Mouse (Mus musculus) gonadal fat pad, adult 2 months (tissue): Measurements from ENCODE around the gene Ak5. TPM values are rescaled to one million over a fixed set of nuclear protein-coding genes. Genes with fewer than 3 reads are reported as not detected.

Experiments
- DNase-seq: peaks from one replicate; pipeline ENCODE4 v3.0.0-alpha.2; 2012; ENCODE audit warnings: low read depth
- polyA plus RNA-seq: library from polyadenylated mRNA; depleted of rRNA; stranded (reverse); fragments of >200 nt; gene quantifications from 2 replicates; pipeline ENCODE4 v1.2.3, GENCODE M21; 2012

Gene Ak5
- polyA plus RNA-seq, 1 experiment: 1.5 TPM

DNA sequence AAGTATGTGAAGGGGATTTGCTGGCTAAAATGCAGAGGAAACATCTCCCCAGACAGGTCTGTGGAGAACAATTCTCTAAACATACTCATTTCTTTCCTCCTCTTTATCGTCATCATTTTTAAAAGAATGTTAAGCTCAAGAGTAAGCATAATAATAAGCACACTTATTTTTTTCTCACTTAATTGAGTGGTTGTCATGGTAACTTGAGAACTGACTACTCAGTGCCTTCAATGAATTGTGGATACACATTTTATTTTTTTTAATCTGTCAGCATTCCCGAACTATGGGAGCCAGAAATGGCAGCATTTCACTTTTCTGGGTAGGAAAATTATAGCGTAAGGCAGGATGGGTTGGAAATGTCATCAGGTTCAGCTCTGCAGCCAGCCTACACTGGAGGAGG is 151.6 kb downstream of the Ak5 start:
- no peak for DNase-seq

DNA sequence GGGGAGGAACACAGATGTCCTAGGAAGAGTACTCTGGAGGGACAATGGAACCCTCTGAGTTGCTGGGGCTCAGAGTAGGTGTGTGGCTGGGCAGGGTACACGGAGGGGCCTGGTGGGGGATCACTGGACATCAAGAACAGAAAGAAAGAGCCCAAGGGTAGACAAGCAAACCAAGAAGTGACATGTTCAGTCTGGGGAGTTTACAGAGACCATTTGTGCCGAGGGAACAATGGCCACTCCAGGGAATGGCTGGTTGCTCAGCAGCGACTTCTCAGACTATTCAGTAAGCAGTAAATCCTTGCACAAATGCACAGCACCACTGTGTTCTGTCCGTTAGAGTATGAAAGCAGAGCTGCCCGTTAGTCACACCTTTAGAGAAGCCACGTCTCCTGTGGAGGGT is 152.2 kb downstream of the Ak5 start:
- DNase-seq: no peak

DNA sequence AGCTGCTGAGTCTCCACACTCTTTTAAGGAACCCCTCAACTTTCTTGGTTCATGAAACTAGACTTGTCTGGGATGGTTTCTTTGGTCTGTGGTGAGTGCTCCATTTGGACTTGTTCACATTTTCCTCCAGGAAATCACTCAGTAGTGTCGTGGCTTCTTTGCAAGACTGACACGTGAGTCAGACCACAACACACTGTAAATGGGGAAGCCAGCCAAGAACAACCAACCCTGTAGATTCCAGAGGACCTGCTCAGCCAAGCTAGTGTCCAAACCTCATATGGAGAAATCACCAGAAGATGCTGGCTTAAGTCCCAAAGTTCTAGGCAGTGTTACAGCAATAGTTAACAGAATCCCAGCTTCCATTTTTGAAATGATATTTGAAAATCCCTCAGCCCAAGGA is 155.6 kb downstream of the Ak5 start:
- peak; percentile 59 for DNase-seq

DNA sequence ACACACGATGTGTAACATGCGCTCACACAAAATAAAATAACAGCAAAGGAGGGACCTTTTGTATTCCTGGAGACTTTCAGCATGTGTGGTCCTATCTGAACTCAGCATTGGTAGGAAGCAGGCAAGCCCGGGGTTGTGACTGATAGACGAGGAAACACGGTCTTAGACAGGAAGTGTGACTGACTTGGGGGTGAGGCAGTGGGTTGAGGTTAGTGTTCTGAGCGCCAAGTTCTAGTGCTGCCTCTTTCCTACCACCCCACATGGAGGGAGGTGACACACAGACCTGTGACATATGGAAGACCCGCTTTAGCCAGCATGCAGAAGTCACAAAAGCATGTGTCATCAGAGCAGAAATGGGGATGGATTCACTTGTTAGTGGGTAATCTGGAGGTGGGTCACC is 158.9 kb downstream of the Ak5 start:
- no peak for DNase-seq

DNA sequence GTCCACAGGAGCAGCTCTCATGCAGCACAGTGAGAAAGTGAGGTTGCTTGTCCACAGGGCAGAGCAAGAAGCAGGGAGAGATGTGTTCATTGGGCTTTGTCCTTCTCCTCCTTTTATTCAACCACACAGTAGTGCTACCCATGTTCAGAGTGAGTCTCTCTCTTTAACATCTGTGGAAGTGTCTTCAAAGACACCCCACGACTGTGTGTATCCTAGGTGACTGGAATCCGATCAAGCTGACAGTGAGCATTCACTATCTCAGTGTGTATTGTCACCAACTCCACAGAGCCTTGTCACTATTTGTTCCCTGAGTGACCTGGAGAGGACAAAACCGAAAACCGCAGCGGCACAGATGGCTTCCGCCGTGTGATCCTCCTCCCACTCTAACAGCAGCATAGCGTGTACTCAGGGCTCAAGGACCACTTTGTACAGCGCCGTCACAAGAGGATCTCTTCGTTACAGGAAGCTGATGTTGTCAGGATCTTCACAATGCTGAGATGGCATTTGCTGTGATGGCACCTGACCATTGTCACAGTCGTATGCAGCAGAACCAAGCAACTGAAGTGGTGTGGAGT is 159.7 kb downstream of the Ak5 start:
- DNase-seq: no peak

DNA sequence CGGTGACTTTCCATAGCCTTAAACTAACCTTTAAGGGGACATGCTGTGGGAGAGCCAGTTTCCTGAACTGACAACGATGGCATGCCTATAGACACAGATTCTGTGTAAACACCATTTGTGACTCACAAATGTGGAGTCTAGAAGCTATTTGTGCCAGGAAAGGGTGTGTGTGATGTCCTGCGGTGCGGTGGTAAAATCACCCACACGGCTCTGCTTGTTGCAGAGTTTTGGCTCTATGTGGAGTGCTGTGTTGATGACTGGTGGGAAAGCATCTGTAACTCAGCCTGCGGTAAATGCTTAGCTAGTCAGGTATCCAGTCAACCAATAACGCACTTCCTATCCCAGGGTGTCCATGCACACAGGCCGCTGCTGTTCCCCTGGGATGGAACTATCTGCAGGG is 160.3 kb downstream of the Ak5 start:
- no peak for DNase-seq

DNA sequence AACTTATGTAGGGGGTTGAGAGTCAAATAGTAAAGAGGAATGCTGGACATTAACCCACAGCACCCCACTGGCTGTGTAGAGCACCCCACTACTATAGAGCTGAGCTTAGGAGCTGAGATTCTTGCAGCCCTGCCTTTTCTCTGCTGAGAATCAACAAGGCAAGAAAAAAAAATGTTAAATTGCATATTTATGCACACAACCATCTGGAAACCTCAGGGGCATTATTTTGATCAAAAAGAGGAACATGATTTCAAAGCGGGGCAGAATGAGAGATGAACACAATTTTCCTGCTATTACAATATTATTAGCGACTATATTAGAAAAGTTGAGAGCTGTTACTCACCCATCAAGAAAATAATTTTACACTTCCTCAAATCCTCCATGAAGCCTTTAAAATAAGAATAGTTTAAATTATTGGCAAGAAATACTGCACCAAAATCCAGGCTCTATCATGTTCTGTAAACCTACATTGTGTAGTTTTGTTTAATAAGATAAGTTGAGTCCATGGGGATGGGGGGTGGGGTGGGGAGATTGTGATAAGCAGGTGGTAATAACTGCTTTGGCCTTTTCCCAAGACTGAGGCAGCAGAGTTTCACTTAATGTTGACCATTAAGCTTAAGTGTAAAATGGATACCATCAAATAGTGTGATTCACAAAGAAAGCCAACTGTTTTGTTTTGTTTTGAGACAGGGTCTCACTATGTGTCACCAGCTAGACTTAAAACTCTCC is 169.0 kb downstream of the Ak5 start:
- no peak for DNase-seq

DNA sequence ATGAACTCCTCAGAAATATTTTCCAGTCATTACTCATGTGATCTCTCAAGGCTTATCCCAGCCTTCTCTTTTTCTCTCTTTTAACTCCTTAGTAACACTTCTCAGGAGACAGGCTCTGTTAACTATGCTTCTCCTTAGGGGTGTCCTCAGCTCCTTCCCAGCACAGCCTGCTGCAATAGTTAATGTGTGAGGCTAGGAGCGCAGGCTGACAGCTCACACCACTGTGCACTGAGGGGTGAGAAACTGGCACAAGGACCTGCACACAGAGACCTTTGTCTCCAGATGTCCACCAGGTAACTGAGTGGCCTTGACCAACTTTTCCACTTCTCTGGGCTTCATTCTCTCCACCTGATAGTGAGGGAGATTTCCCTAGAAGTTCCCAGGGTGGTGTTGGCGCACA is 170.3 kb downstream of the Ak5 start:
- no peak for DNase-seq

DNA sequence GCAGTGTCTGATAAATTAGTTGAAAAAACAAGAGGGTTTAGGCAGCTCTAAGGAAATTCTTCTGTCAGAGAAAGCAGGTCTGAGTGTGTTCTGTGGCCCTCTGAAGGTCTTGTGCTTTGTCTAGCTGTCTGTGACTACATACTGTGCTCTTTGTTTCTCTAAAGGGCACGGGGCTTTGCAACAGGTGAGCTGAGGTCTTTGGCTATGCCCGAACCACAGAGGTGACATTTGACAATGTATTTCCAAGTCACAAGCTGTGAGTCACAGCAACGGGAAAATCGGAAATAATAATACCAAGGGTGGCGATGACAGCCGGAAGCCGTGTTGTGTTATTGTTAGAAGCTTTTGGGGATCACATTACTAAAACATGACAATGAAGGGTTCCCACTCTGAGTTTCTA is 171.1 kb downstream of the Ak5 start:
- no peak for DNase-seq

DNA sequence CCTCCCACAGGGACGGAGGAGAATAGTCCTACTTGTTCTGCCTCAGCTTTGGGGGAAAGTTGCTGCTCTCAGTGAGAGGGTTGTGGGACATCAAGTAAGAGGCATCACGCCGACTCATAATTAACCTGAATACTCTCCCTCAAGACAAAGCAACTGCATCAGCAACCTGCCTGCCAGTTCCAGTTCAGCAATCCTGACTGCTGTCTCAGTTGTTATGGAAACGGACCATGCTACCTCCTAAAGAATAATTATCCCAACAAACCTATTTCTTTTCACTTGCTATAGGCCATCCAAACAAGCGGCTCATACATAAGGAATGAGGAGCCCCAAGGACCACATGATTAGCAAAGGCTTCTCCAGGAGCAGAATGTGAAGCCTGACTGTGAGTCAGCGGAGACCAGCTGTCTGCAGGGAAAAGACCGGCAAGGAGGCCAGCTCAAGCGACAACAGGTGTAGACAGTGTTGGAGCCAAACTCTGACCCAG is 172.7 kb downstream of the Ak5 start:
- DNase-seq: no peak

DNA sequence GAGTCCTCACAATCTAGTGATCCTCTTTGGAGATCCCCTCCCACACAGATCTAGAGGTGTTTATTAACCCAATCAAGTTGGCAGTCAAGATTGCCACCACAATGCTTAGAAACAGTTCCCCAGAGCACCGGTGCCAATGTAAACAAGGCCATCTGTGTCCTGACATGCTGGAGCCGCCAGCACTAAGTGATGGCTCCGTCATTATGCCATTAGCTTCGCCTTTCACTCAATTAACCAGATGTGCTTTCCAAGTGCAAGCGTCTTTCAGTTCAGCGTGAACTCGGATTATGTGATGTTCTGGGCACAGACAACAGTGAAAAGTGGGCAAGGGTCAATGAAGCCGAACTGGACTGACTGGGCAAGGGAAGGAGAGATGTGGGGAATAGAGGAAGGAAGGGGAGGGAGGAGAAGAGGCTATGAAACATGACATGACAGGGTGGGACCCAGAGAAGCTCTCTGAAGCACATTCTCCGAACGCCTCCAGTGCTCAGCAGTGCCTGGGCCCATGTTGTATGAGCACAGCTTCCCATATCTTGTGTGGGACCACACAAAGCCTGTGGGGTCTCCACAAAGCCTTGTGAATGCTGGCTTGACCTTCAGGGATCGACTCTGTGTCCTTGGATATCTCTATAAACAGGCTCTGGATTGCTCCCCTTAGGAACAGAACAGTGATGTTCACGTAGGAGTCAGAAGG is 173.3 kb downstream of the Ak5 start:
- DNase-seq: peak; percentile 65

DNA sequence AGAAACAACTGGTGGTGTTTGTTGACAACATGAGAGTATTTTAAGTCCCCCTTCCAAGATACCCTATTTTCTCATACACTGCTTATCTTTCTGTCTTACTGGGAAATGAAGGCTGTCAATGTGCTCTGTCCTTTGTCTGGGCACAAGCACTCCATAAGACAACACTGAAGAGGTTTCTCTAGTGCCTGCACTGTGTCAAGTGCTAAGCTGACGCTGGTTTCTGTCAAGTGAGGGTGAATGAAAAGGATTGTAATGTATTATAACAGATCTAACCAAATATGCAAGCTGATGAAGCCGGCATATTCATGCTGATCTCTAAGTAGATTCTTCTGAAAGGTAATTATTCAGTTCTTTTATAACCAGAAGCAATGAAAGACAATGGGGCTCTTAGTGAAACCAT is 174.3 kb downstream of the Ak5 start:
- no peak for DNase-seq

DNA sequence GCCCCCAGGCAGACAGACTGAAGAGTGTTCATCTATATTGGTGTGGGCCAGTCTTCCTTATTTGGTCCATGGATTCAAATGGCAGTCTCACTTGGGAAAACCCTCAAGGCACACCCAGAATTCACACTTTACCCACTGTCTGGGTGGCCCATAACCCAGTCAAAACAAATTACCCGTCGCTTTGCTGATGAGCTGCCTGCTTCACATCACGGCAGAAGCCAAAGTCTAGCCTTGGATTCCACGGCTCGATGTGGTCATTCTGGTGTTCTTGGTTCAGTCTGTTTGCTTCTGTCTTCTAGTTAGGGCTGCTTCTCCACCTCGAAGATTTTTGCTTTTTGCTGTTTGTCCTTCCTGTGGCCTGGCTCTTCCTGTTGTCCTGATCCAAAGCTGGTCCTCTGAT is 175.9 kb downstream of the Ak5 start:
- no peak for DNase-seq

DNA sequence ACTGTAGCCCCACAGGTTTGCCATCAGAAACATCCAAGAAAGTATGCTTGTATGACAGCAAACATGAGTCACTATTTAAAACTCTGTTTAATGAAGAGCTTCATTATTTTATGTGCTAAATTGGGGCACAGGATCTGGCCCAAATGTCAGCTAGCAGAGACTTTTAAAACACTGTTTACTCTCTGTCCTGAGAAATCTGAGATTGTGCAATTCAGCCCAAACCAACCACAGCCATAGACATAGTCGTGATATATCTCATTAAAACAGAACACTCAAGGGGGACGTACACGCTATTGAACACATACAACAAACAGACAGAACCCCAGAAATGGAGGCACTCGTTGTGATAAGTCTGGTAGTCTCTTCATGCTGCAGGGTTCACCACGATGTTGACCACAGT is 177.7 kb downstream of the Ak5 start:
- no peak for DNase-seq

DNA sequence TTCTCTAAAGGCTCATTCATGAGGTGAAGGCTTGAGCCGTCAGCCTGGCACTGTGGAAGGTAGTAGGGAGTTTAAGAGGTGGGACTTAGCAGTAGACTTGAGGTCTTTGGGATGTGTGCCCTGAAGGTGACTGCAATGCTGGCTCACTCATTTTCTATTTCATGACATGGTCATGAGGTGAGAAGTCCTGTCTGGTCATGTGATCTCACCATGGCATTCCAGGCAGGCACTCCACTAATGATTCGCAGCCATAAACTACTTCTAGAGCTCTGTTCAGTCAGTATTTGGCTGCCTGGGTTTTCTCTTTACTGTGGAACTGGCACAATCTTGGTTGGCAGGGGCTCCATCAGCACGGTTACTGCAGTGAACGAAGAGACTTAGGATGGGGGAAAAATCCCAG is 179.2 kb downstream of the Ak5 start:
- DNase-seq: no peak

DNA sequence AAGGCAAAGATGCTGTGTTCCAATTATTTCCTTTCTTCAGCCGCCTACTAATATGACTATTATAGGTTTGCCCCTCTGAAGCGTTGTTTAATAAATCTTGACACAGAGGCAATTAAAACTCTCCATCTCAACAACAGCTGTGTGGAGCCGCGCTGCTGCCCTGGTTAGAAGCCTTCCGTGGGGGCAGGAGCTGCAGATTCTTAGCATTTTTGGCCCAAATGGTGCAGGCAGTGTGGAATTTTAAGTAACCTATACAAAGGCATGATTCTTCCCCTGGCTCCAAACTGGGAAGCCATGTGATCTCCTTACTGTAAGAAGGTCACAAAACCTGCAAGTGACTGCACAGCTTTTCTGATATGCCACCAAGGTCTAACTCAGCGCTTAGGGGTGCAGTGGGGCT is 184.0 kb downstream of the Ak5 start:
- DNase-seq: no peak

DNA sequence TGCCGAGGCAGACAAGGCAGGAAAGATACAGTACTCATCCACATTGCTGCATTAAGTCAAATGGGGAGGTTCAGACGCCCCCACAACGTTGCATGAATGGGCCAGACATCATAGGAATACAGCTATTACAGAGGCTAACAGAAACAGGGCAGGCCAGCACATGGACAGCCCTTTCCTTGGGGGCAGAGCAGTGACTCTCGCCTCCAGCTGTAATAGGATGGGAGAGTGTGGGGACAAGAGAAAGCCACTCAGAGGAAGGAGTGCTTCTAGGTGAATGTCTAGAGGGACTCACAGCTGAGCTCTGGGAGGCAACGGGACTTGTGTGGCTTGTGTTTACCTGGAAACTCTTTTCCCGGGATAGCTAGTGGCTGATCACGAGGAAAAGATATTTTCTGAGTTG is 184.4 kb downstream of the Ak5 start:
- no peak for DNase-seq

DNA sequence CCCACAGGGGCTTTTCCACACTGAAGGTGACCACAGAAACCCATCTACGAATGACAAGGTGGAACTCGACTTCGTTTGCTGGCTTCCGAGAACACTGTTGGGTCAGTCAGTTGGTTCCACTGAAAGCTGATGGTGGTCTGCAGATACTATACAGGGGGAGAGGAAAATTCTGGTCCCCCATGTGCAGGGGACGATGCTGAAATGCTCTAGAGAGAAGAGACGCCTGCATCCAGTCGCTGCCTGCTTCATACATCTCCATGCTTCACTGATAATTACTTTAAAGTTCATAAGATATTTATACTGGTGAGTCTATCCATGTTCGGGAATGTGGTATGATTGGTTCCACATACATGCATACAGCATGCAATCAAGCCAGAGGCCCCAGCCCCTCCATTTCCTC is 186.0 kb downstream of the Ak5 start:
- no peak for DNase-seq

DNA sequence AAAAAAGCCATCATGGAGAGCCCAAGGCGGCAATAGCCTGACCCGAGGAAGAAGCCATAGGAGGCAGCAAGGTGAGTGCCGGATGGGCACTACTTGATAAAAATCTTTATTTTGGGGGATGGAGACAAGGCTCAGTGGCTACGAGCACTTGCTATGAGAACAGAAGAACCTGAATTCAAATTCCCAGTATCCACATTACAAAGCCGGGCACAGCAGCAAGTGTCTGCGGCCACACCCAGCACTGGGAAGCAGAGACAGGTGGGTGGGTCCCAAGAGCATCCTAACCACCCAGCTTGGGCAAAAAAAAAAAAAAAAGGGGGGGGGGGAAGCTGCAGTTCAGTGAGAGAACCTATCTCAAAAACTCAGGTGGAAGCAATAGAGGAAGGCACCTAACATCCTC is 187.8 kb downstream of the Ak5 start:
- no peak for DNase-seq

DNA sequence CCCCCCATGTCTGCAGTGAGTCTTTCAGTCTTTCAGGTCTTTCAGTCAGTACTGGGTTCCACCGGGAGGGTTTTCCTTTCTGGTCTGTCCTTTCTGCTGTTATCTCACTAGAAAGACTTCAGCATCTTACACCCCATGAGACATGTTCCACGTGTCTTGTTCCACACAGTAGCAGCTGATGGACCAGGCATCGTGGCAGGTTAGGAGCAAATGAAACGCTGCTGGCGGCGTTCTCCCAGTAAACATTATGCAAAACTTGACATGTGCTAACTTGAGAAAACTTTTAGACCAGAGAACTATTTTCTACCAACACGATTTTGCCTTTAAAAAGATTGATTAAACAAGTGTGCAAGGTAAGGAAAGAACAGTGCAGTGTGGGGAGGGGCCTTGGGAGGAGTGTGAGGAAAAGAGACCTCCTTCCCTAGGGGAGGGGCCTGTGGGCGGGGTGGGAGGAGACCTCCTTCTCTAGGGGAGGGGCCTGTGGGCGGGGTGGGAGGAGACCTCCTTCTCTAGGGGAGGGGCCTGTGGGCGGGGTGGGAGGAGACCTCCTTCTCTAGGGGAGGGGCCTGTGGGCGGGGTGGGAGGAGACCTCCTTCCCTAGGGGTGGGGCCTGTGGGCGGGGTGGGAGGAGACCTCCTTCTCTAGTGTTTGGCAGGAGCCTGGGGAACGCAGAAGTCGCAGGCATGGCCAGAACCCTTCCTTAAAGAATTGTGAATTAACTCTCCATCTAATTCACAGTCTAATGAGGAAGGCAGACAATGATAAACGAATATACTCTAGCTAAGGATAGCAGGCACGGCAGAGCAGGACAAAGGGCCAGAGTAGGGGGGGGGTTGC is 189.3 kb downstream of the Ak5 start:
- no peak for DNase-seq

DNA sequence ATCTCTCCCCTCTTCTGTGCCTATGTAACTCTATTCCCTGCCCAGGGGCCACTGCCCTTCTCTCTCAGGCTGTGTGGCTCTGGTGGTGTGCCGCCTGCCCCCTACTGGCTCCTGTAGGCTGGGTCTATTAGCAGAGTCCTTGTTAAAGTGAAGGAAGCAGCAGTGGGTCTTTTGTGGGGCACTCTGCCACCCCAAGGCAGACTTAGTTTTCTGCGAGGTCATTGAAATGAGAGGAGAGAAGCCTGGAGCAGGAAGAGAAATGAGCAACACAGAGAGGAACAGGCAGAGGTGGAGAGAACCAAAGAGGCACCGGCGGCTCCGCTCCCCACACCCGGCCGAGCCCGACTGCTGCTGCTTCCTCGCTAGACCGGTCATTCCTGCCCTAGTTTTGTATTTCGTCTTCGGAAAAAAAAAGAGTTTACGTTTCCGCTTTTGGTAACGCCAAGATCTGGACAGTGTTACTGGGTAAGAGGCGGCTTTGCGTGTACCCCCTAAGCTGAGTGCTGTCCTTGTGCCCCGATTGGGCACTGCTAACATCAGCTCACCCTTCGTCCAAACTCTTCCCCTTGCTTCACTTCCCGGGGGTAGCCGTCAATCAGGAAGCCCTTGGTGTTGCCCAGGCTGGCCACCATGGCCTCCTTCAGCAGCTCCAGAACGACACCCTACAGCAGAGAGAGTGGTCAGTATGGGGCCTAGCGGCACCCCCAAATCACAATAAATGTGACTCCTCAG is 190.2 kb downstream of the Ak5 start:
- DNase-seq: no peak

DNA sequence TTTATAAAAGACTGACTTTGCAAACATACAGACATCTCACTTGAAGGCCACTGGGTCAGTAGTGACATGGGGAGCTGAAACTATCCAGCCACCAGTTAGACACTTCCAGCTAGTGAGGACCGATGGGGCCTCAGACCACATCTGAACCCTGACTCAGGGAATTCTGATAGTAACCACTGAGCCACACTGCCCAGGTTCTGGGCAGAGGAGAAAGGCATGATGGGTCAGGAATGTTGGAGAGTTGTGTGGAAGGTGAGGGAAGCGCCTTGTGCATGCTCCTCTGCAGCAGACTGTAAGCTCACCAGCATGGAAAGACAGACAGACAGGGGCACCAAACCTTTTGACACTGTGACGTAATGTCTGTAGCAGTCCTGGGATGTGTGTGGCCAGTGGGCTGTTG is 192.3 kb downstream of the Ak5 start:
- DNase-seq: no peak
